In the genomic region with DNA sequence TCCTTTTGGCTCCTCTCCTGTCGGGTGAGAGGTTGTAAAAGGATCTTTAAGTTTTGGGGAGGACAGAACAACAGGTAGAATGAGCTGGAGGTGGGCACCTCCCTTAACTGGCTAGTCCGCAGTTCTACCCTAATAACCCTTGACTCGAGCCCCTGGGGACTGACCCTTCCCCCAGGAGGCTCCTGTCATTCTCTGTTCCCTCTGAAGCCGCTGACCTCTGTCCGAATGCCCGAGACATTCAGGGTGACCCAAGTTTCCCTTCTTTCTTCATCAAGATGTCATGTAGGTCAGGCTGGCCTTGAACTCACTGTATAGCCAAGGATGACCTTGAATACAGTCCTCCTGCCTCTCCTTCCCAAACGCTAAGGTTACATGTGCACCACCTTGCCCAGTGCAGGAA, we compare ENCODE assay signal across 23 mouse cellular contexts. TPM values are rescaled to one million over a fixed set of nuclear protein-coding genes. Genes with fewer than 3 reads are reported as not detected.
A peak's percentile ranks its signal among the peaks of the same experiment; 100 is the strongest.
DNase-seq lines count a peak whose midpoint lies in the region; ATAC-seq and TF ChIP-seq lines count a peak whose summit lies in the region.
"Had no signal": no experiment of that assay in that cellular context is flagged by ENCODE, and none has a peak within 500 bp of the region (broad histone marks: within the 10 kb centered on the region; RNA-seq: fewer than 3 reads in every experiment).

No protein-coding gene starts in this region.

- TF ChIP-seq EP300 in liver, postnatal 0 days (IDR thresholded peaks at IDR 0.05; ENCODE audit: low read depth) = no peak

- no peak for TF ChIP-seq POLR2A in liver, adult 2 months (IDR thresholded peaks at IDR 0.05; ENCODE audit: extremely low read depth, insufficient read depth, low read length)

- H3K4me1 ChIP-seq in liver, adult 2 months (ENCODE audit: control insufficient read depth, insufficient read depth, low read length) = peaks cover 54% of the 10 kb centered on the region
- peaks cover 57% of the 10 kb centered on the region for H3K4me1 ChIP-seq in liver, postnatal 0 days (ENCODE audit: insufficient read depth)

- H3K4me2 ChIP-seq in liver, postnatal 0 days (ENCODE audit: low read depth, low read length) = no peak overlapping the region
- H3K4me2 ChIP-seq: forebrain, embryonic 13.5 days; heart, embryonic 12.5 days; hindbrain, embryonic 15.5 days had no signal

- peaks cover 22% of the 10 kb centered on the region; the same call in 1 of the 2 replicates for H3K79me2 ChIP-seq in liver, adult 2 months (ENCODE audit: control insufficient read depth, insufficient read depth, low read length)

- no peaks in the 10 kb centered on the region for H3K27me3 ChIP-seq in liver, adult 2 months (ENCODE audit: control insufficient read depth, insufficient read depth, low read length)
- no peaks in the 10 kb centered on the region for H3K27me3 ChIP-seq in liver, postnatal 0 days (ENCODE audit: insufficient read depth, low read length)
- H3K27me3 ChIP-seq: forebrain, embryonic 13.5 days; heart, embryonic 12.5 days; hindbrain, embryonic 15.5 days had no signal

- H3K27ac ChIP-seq in liver, adult 2 months (replicated peaks; ENCODE audit: insufficient read depth, low read depth, low read length) = peak overlapping the region; percentile 76
- H3K27ac ChIP-seq in liver, postnatal 0 days (ENCODE audit: low read depth) = no peak overlapping the region
- H3K27ac ChIP-seq: embryonic facial prominence, embryonic 10.5 days; forebrain, embryonic 13.5 days; hindbrain, embryonic 15.5 days had no signal

- H3K9me3 ChIP-seq in liver, postnatal 0 days (ENCODE audit: low read length) = no peaks in the 10 kb centered on the region
- H3K9me3 ChIP-seq: forebrain, embryonic 13.5 days; hindbrain, embryonic 15.5 days had no signal

- no peak overlapping the region for H3K4me3 ChIP-seq in liver, adult 2 months (ENCODE audit: insufficient read depth, low read depth, low read length)
- no peak overlapping the region for H3K4me3 ChIP-seq in liver, postnatal 0 days (ENCODE audit: low read depth, low read length)
- H3K4me3 ChIP-seq: embryonic facial prominence, embryonic 10.5 days; forebrain, embryonic 13.5 days; heart, embryonic 12.5 days; hindbrain, embryonic 15.5 days had no signal

- no peak for ATAC-seq in liver, postnatal 0 days
- ATAC-seq: CD4-positive, CD25-positive, alpha-beta regulatory T cell, adult 4 months; forebrain, embryonic 13.5 days; forebrain, postnatal 0 days; intestine, embryonic 16.5 days had no signal

- peak; percentile 9 to 44 for DNase-seq in adrenal gland, adult (ENCODE audit: inconsistent age in 2 of 2, low spot score in 1 of 2)
- DNase-seq in adrenal gland, postnatal 36 days = no peak
- DNase-seq in cerebellum, adult 8-10 months = peak; percentile 5
- DNase-seq in cerebellum, postnatal 4 days (ENCODE audit: low spot score in 2 of 2) = no peak
- DNase-seq in liver, adult 2 months (ENCODE audit: extremely low read depth, low read depth, low spot score) = peak; percentile 50
- no peak for DNase-seq in liver, postnatal 0 days
- no peak for DNase-seq in c-Kit-positive CD71-positive TER-119-positive erythroid progenitor cells, embryonic 14.5 days (ENCODE audit: low spot score)
- DNase-seq: B cell, adult 2 months; forebrain, postnatal 0 days; gastrocnemius, postnatal 14 days; heart, postnatal 36 days; kidney, adult 8-10 months had no signal

- no peak for TF ChIP-seq CTCF in liver, adult 2 months (IDR thresholded peaks at IDR 0.05; ENCODE audit: low read depth, low read length)
- no peak for TF ChIP-seq CTCF in liver, postnatal 0 days (IDR thresholded peaks at IDR 0.05; ENCODE audit: low read depth)

- peak overlapping the region; percentile 13; the same call in 1 of the 2 replicates for H3K9ac ChIP-seq in liver, adult 2 months (ENCODE audit: low read depth, low read length)
- H3K9ac ChIP-seq in liver, postnatal 0 days (replicated peaks) = no peak overlapping the region
- H3K9ac ChIP-seq: forebrain, embryonic 13.5 days; forebrain, postnatal 0 days; heart, embryonic 12.5 days; hindbrain, embryonic 15.5 days had no signal

- H3K36me3 ChIP-seq in liver, adult 2 months (ENCODE audit: control insufficient read depth, insufficient read depth, low read length) = peaks cover 25% of the 10 kb centered on the region
- peaks cover 61% of the 10 kb centered on the region for H3K36me3 ChIP-seq in liver, postnatal 0 days (replicated peaks; ENCODE audit: insufficient read depth, low read length)
- H3K36me3 ChIP-seq: hindbrain, embryonic 15.5 days had no signal

- WGBS in liver, adult 2 months = 65% methylated on average over 7 of the region's 7 CpGs
- 90% methylated on average over 7 of the region's 7 CpGs for WGBS in liver, postnatal 0 days (ENCODE audit: insufficient replicate concordance)

RNA-seq across cellular contexts. Expression of gene Slc29a1, which starts 11.0 kb away (rescaled TPM):
- total RNA-seq in adrenal gland, postnatal 36 days (2021) = 100 to 1,000 TPM; 132 to 137 TPM
- 220 and 240 TPM in 2 replicates for total RNA-seq in liver, adult 2 months (2014; rRNA removed)
- 618 and 693 TPM in 2 replicates for polyA plus RNA-seq in liver, adult 2 months (2012; rRNA removed)
- 83.0 and 91.6 TPM in 2 replicates for polyA plus RNA-seq in liver, postnatal 0 days (2015; fragmentation: Nextera tagmentation; extraction: Ambion mirVana)

RNA-seq across cellular contexts. Expression of gene Mymx, which starts 13.5 kb away (rescaled TPM):
- not detected for total RNA-seq in adrenal gland, postnatal 36 days (2021)
- total RNA-seq in liver, adult 2 months (2014; rRNA removed) = not detected in 2 replicates
- not detected in 2 replicates for polyA plus RNA-seq in liver, adult 2 months (2012; rRNA removed)
- polyA plus RNA-seq in liver, postnatal 0 days (2015; fragmentation: Nextera tagmentation; extraction: Ambion mirVana) = 0.19 TPM in 1 of 2 replicates, not detected in the other
- total RNA-seq: adrenal gland, adult 18-20 months; forebrain, postnatal 0 days; gastrocnemius, adult 18-20 months; heart, adult 8-10 months; heart, postnatal 36 days; MEL had no signal
- polyA plus RNA-seq: CD4-positive, CD25-positive, alpha-beta regulatory T cell, adult 4 months; forebrain, embryonic 13.5 days; forebrain, postnatal 0 days; gonadal fat pad, adult 2 months; hindbrain, embryonic 15.5 days had no signal

RNA-seq across cellular contexts. Expression of gene Hsp90ab1, which starts 15.3 kb away (rescaled TPM):
- 1,000 to 10,000 TPM; 1,888 to 2,360 TPM for total RNA-seq in adrenal gland, postnatal 36 days (2021)
- total RNA-seq in liver, adult 2 months (2014; rRNA removed) = 248 and 362 TPM in 2 replicates
- polyA plus RNA-seq in liver, adult 2 months (2012; rRNA removed) = 226 and 272 TPM in 2 replicates
- 419 and 445 TPM in 2 replicates for polyA plus RNA-seq in liver, postnatal 0 days (2015; fragmentation: Nextera tagmentation; extraction: Ambion mirVana)

RNA-seq across cellular contexts. Expression of gene Slc35b2, which starts 24.7 kb away (rescaled TPM):
- 10 to 100 TPM; 43.4 to 75.9 TPM for total RNA-seq in adrenal gland, postnatal 36 days (2021)
- total RNA-seq in liver, adult 2 months (2014; rRNA removed) = 43.0 and 45.9 TPM in 2 replicates
- 69.7 and 73.0 TPM in 2 replicates for polyA plus RNA-seq in liver, adult 2 months (2012; rRNA removed)
- polyA plus RNA-seq in liver, postnatal 0 days (2015; fragmentation: Nextera tagmentation; extraction: Ambion mirVana) = 47.7 and 47.9 TPM in 2 replicates

RNA-seq across cellular contexts. Expression of gene Nfkbie, which starts 32.9 kb away (rescaled TPM):
- total RNA-seq in adrenal gland, postnatal 36 days (2021) = 1 to 10 TPM; 3.7 TPM
- total RNA-seq in liver, adult 2 months (2014; rRNA removed) = 1.6 and 1.9 TPM in 2 replicates
- polyA plus RNA-seq in liver, adult 2 months (2012; rRNA removed) = 2.0 and 3.0 TPM in 2 replicates
- 2.8 and 3.0 TPM in 2 replicates for polyA plus RNA-seq in liver, postnatal 0 days (2015; fragmentation: Nextera tagmentation; extraction: Ambion mirVana)

Comparison
In these comparisons a context has a peak if more than half of its experiments do, and no peak if none do; other contexts are left out.
1. DNase-seq: peak in adrenal gland, adult (2 of 2), cerebellum, adult 8-10 months (single experiment) and liver, adult 2 months (single experiment); none in adrenal gland, postnatal 36 days (0 of 2), cerebellum, postnatal 4 days (0 of 2), liver, postnatal 0 days (single experiment) and c-Kit-positive CD71-positive TER-119-positive erythroid progenitor cells, embryonic 14.5 days (single experiment).